Mouse (Mus musculus) liver, postnatal 0 days (tissue): ENCODE measurements at regions not wholly inside any gene's neighbourhood (a gene's known extent, or its start where the extent isn't known, plus 50 kb on each side); places are given as distances from the start of the nearest gene placed in this dataset.

Experiments used
- ATAC-seq: fragments of 200-750 bp; cut with Nextera tagmentation; 2 replicates; pipeline ENCODE4 v1.8.0; 2017; ENCODE audit warnings: mild to moderate bottlenecking, moderate library complexity
- DNase-seq: peaks from one replicate; pipeline ENCODE4 v3.0.0-alpha.2; 2016
- H3K27ac ChIP-seq: fragments of 300-500 bp; sonication (generic); 2 replicates; pipeline ENCODE4 v1.5.1; 2014; ENCODE audit warnings: antibody characterized with exemption, moderate library complexity, mild to moderate bottlenecking, low read depth
- H3K27me3 ChIP-seq: fragments of 300-500 bp; sonication (generic); 2 replicates; pipeline ENCODE4 v1.6.1; 2014; ENCODE audit warnings: low read length, control low read depth, mixed read lengths; ENCODE audit not compliant: insufficient read depth
- H3K36me3 ChIP-seq: fragments of 300-500 bp; sonication (generic); replicated peaks from 2 replicates; pipeline ENCODE4 v1.6.1; 2014; ENCODE audit warnings: mild to moderate bottlenecking, control low read depth, low read length, moderate library complexity, mixed read lengths; ENCODE audit not compliant: insufficient read depth
- H3K4me1 ChIP-seq: fragments of 300-500 bp; sonication (generic); 2 replicates; pipeline ENCODE4 v1.6.1; 2014; ENCODE audit warnings: antibody characterized with exemption, mild to moderate bottlenecking, control low read depth; ENCODE audit not compliant: insufficient read depth
- H3K4me2 ChIP-seq: fragments of 300-500 bp; sonication (generic); 2 replicates; pipeline ENCODE4 v1.6.1; 2014; ENCODE audit warnings: low read depth, mild to moderate bottlenecking, low read length, moderate library complexity, mixed read lengths
- H3K4me3 ChIP-seq: fragments of 300-500 bp; sonication (generic); 2 replicates; pipeline ENCODE4 v1.5.1; 2014; ENCODE audit warnings: low read depth, low read length
- H3K9ac ChIP-seq: fragments of 300-500 bp; sonication (generic); replicated peaks from 2 replicates; pipeline ENCODE4 v1.6.1; 2014; ENCODE audit warnings: mild to moderate bottlenecking, moderate library complexity
- H3K9me3 ChIP-seq: fragments of 300-500 bp; sonication (generic); 2 replicates; pipeline ENCODE4 v1.6.1; 2016; ENCODE audit warnings: mild to moderate bottlenecking, control low read depth, low read length, mixed read lengths
- CTCF ChIP-seq: sonication (generic); IDR thresholded peaks from 2 replicates; pipeline ENCODE4 v1.5.1; 2016; ENCODE audit warnings: antibody characterized with exemption, low read depth
- EP300 ChIP-seq: IDR thresholded peaks from 2 replicates; pipeline ENCODE4 v1.6.1; 2016; ENCODE audit warnings: antibody characterized with exemption, low read depth, mild to moderate bottlenecking
- WGBS: fragments of 180-500 bp; shearing (Covaris S2); extraction: QIAGEN DNeasy Blood & Tissue Kit; methylation state at CpG from one replicate; pipeline ENCODE4 v1.1.7; 2014; ENCODE audit not compliant: insufficient replicate concordance; 5-methylcytosine and 5-hydroxymethylcytosine counted together

DNA sequence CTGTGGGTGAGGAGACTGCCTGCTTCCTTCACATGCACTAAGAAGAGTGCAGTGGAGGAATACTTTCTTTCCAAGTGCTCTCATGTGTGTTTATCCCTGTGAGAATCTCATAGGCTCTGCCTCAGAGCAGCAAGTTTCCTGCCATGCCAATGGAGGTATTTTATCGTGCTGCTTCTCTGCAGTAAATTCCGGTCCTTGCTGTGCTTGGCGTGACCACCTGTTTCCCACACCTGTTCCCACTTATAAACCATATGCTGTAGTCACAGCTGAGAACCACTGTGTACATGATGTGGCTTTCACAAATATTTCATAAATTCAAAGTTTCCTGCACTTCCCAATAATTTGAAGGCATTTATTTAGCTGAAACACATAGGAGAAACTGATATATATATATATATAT lies 634.0 kb downstream of the Stim2 start:
- DNase-seq, result no peak
- no peaks in the 10 kb centered on the region for H3K27me3 ChIP-seq
- TF ChIP-seq CTCF, result no peak
- no peak for TF ChIP-seq EP300
- no peak overlapping the region for H3K4me3 ChIP-seq
- 77% methylated on average over 3 of the region's 3 CpGs for WGBS
- H3K9me3 ChIP-seq, result no peaks in the 10 kb centered on the region
- no peak overlapping the region for H3K9ac ChIP-seq
- no peak overlapping the region for H3K27ac ChIP-seq
- no peaks in the 10 kb centered on the region for H3K36me3 ChIP-seq
- no peaks in the 10 kb centered on the region for H3K4me1 ChIP-seq
- no peak overlapping the region for H3K4me2 ChIP-seq
- no peak for ATAC-seq
